Mouse (Mus musculus) kidney, adult 18-20 months (tissue): ENCODE data around the gene Dbp.

Experiments used
- DNase-seq: peaks from one replicate; pipeline ENCODE4 v3.0.0; 2021

Gene Dbp

GRCm38 (mm10) chr7:45727625-45728024 lies 22.7 kb downstream of the Dbp start:
- DNase-seq, result no peak

GRCm38 (mm10) chr7:45730727-45731431 lies 26.0 kb downstream of the Dbp start:
- DNase-seq, result peak; percentile 45

DNA sequence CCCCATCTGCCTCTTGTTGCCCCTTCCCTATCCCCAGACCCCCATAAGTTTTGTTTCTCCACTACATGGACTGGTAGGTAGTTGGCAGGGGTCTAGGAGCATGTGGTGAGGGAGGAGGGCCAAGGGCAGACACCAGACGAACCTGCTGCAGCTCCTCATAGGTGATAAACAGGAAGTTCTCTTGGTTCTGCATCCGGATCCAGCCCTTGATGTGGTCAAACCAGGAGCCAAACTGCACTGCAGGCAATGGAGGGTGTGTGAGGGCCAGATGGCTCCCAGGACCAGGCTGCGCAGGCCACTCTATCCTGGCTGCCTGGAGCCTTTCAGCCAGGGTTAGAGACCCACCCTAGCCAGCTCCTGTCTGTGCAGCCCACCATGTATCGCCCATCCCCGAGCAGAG lies 28.6 kb downstream of the Dbp start:
- no peak for DNase-seq

DNA sequence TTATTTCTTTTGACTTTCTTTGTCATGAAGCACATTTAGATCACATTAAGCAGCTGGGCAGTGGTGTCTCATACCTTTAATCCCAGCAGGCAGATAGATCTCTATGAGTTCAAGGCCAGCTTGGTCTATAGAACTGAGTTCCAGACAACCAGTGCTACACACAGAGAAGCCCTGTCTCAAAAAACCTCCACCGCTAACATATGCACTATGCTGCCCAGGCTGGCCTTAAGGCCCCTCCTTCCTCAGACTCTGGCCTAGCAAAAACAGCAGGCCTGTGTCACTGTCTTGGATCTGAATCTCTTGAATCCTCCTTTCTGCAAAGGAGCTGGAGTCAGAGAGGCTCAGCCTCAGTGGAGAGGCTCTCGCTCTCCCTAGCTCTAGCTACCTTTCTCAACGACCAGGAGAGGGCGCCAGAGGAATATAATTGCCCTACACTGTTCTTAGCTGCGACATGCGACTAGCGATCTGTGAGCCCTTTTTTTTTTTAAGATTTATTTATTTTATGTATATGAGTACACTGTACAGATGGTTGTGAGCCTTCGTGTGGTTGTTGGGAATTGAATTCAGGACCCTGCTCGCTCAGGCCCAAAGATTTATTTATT lies 34.4 kb downstream of the Dbp start:
- peak; percentile 86 for DNase-seq

DNA sequence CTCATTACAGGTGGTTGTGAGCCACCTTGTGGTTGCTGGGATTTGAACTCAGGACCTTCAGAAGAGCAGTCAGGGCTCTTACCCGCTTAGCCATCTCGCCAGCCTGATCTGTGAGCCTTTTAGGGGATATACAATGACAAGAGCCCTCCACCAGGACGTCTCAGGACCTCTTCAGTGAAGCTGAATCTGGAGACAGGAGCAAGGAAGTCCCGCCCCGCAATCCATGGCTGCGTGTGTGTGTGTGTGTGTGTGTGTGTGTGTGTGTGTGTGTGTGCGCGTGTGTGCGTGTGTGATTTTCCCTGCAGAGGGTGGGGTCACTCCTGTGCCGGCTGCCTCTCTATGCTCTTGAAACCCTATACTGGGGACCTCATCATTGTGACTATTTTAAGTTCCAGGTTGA lies 34.9 kb downstream of the Dbp start:
- DNase-seq, result no peak

DNA sequence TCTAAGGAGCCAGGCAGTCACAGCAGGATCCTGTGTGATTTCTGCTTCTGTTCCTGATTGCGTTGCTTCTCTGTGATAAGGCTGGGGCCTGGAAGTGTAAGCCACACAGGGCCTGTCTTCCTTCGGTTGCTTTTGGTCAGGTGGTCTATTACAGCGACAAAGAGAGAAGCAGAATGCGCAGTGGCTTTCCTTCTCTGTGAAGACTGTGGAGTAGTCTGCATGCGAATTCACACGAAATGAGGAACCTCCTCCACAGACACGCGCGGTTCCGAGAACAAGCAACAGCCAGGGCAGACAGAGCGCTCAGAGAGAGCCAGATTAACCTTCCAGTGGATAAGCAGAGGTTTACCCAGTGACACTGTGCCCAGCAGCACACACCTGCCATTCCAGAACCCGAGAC lies 36.4 kb downstream of the Dbp start:
- DNase-seq, result no peak

DNA sequence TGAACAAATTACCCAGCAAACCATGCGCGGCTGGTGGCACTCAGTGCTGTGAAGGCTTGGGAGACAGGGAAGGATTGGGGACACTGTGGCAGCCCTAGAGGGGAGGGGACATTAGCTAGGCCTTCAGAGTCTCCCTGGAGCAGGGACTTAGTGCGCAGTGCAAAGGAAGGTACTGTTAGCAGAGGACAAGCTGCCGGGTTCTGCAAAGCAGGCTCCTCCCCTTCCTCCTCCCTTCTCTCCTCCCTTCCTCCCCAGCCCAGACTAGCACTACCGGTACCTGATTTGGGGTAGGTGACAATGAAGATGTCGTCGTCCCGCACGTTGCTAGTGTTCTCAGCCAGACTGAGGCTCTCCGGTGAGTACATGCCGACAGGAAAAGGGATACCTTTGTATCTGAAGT lies 36.9 kb downstream of the Dbp start:
- DNase-seq, result no peak

- DNase-seq, result no peak
Measured at GRCm38 (mm10) chr7:45742338-45742737, 37.5 kb downstream of the Dbp start.

DNA sequence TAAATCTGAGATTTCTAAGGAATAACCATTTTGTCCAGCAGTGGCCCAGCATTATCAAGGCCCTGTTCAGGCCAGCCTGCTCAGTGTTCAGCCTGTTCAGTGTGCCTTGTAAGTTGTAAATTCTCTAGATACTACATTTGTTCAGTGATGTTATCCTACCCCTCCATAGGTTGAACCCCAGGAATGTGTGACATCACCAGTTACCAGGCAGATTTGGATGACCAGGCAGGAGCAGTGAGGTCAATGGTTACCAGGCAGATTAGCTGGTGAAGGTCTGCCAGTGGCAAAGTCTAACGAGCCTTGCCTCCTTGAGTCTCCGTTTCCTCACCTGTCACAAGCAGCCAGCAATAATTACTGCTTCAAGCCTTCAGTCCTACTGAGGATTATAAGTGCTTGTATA lies 39.5 kb downstream of the Dbp start:
- DNase-seq, result peak; percentile 67

DNA sequence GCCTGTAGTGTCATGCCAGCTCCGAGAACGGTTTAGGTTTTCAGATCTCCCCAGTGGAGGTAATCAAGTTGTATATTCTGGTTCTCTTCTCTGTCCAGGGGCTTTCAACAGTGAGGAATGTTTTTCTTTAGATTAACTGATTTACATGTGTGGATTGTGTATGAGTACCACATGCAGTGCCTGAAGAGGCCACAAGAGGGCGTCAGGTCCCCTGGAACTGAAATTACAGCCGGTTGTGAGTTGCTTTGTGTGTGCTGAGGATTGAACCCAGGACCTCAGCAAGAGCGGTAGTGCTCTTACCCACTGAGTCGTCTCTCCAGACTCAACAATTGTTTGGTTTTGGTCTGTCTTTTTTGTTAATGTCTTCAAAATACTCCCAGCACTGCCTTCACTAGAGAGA lies 41.6 kb downstream of the Dbp start:
- no peak for DNase-seq

- no peak for DNase-seq
Measured at GRCm38 (mm10) chr7:45747450-45747849, 42.6 kb downstream of the Dbp start.

DNA sequence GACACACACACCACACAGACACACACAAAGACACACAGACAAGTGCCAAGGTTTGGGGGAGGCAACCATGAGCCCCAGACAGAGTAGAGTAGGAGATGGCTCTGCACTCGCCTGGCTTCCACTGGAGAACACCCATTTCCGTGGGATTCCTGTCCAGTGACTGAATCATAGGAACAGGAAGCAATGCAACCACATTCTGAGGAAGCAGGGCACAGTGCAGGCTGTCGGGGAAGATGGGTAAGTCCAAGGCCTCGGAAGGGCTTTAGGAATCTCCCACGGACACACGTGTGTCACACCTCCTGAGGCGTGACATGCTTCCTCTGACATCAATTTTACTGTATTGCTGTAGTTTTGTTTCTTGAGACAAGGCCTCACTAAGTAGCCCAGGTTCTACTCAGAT lies 43.2 kb downstream of the Dbp start:
- peak; percentile 15 for DNase-seq

DNA sequence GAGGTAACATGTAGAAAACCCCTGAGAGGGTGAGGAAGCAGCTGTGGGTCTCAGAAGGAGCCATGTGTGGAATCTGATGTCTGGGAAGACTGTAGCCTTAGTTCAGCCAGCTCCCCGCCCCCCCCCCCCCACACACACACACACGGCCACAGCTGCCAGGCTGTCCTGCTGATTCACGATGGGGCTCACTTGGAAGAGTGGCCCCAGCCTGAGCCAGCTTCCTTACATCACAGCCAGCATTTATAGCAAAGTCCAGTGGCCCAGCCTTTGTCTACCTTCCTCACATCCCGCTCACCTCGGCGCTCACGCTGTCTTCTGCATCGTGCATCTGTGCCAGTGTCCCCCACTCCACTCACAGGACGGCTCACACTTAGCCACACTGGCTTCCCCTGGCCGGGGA lies 44.5 kb downstream of the Dbp start:
- DNase-seq, result no peak

DNA sequence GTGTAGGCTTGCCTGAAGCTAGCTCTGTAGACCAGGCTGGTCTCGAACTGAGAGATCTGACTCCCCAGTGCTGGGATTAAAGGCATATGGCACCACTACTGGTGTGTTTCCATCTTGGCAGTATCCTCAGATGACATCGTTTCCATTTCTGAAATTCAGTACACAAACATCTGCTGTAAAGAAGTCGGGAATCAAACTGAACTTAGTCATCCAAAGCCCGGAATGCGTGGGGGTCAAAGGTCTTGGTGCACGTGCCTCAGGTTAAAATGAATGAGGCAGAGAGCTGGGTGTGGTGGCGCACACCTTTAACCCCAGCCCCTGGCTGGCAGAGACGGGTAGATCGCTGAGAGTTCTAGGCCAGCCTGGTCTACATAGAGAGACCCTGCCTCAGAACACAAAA lies 45.3 kb downstream of the Dbp start:
- DNase-seq, result peak; percentile 30

- DNase-seq, result no peak
Measured at GRCm38 (mm10) chr7:45755703-45756102, 50.8 kb downstream of the Dbp start.

- peak; percentile 78 for DNase-seq
Measured at GRCm38 (mm10) chr7:45759400-45759799, 54.5 kb downstream of the Dbp start.
